Mouse (Mus musculus) limb, embryonic 14.5 days (tissue): ENCODE data around the gene Vstm2l. TPM values are rescaled to one million over a fixed set of nuclear protein-coding genes. Genes with fewer than 3 reads are reported as not detected.
A peak's percentile ranks its signal among the peaks of the same experiment; 100 is the strongest.

Experiments used
- ATAC-seq: fragments of 200-750 bp; cut with Nextera tagmentation; 2 replicates; pipeline ENCODE4 v1.8.0; 2017; ENCODE audit warnings: low read depth, moderate number of reproducible peaks, moderate TSS enrichment; ENCODE audit not compliant: low FRiP score
- DNase-seq: peaks from one replicate; pipeline ENCODE4 v3.0.0-alpha.2; 2015; ENCODE audit warnings: low spot score
- H3K27ac ChIP-seq: fragments of 300-500 bp; sonication (generic); replicated peaks from 2 replicates; pipeline ENCODE4 v1.5.1; 2014; ENCODE audit warnings: low read depth, mild to moderate bottlenecking, low read length, moderate library complexity, mixed read lengths
- H3K27me3 ChIP-seq: fragments of 300-500 bp; sonication (generic); 2 replicates; pipeline ENCODE4 v1.6.1; 2014; ENCODE audit warnings: low read length, mixed read lengths; ENCODE audit not compliant: control insufficient read depth, insufficient read depth
- H3K36me3 ChIP-seq: fragments of 300-500 bp; sonication (generic); 2 replicates; pipeline ENCODE4 v1.6.1; 2014; ENCODE audit warnings: mild to moderate bottlenecking, low read length, moderate library complexity, mixed read lengths; ENCODE audit not compliant: control insufficient read depth, insufficient read depth
- H3K4me1 ChIP-seq: fragments of 300-500 bp; sonication (generic); 2 replicates; pipeline ENCODE4 v1.6.1; 2014; ENCODE audit warnings: antibody characterized with exemption, low read length, mixed read lengths; ENCODE audit not compliant: control insufficient read depth, insufficient read depth
- H3K4me2 ChIP-seq: fragments of 300-500 bp; sonication (generic); replicated peaks from 2 replicates; pipeline ENCODE4 v1.6.1; 2014; ENCODE audit warnings: low read depth, mild to moderate bottlenecking, low read length, moderate library complexity; ENCODE audit not compliant: severe bottlenecking
- H3K4me3 ChIP-seq: fragments of 300-500 bp; sonication (generic); replicated peaks from 2 replicates; pipeline ENCODE4 v1.5.1; 2014; ENCODE audit warnings: low read length
- H3K9ac ChIP-seq: fragments of 300-500 bp; sonication (generic); 2 replicates; pipeline ENCODE4 v1.6.1; 2014; ENCODE audit warnings: mild to moderate bottlenecking, low read depth, low read length, moderate library complexity; ENCODE audit not compliant: severe bottlenecking
- H3K9me3 ChIP-seq: fragments of 300-500 bp; sonication (generic); 2 replicates; pipeline ENCODE4 v1.6.1; 2016; ENCODE audit warnings: low read length; ENCODE audit not compliant: control insufficient read depth
- POLR2A ChIP-seq: fragments of 200-500 bp; IDR thresholded peaks from 2 replicates; pipeline ENCODE4 v1.8.0; 2012; ENCODE audit warnings: inconsistent platforms, mild to moderate bottlenecking, moderate library complexity, borderline replicate concordance; ENCODE audit not compliant: insufficient read depth, insufficient read length; ENCODE audit errors: extremely low read depth
- WGBS: fragments of 180-500 bp; shearing (Covaris S2); extraction: QIAGEN DNeasy Blood & Tissue Kit; methylation state at CpG from one replicate; pipeline ENCODE4 v1.1.7; 2014; 5-methylcytosine and 5-hydroxymethylcytosine counted together
- polyA plus RNA-seq, 2 experiments: library from polyadenylated mRNA; depleted of rRNA in 1 of 2; stranded (reverse) in 1 of 2; unstranded in 1 of 2; fragments of >200 nt; fragmentation: Nextera tagmentation in 1 of 2; extraction: Ambion mirVana in 1 of 2; gene quantifications; 2 replicates each; pipeline versions ENCODE4 v1.2.1 to v1.2.3; 2012 to 2014

Vstm2l gene
- polyA plus RNA-seq, 2 experiments, result 0.83 TPM; not detected in 1

DNA sequence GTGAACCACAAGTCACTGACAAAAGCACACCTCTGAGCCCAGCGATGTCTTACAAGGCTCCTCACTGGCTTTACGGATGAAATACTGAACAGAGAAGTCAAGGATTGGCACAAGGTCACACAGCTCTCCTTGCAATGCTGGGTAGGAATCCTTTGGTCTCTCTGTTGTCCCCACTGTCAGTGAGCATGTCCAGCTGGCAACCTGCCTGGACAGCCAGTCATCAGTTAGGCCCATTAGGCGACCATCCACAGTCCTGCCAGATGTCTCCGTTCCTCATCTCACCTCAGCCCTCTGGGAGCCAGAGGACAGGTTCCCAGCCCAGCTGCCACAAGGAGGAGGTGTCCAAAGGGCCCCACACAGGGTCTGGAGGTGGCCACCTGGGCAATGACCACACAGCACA is 17.3 kb upstream of the Vstm2l start:
- H3K4me1 ChIP-seq, result no peaks in the 10 kb centered on the region
- ATAC-seq (no peak), DNase-seq (no peak)
- no peak overlapping the region for H3K9ac ChIP-seq
- no peaks in the 10 kb centered on the region for H3K9me3 ChIP-seq
- no peak overlapping the region for H3K4me2 ChIP-seq
- no peak for TF ChIP-seq POLR2A
- H3K27ac ChIP-seq, result no peak overlapping the region
- no peaks in the 10 kb centered on the region for H3K27me3 ChIP-seq
- 78% methylated on average over 4 of the region's 4 CpGs for WGBS
- H3K4me3 ChIP-seq, result no peak overlapping the region
- no peaks in the 10 kb centered on the region for H3K36me3 ChIP-seq

DNA sequence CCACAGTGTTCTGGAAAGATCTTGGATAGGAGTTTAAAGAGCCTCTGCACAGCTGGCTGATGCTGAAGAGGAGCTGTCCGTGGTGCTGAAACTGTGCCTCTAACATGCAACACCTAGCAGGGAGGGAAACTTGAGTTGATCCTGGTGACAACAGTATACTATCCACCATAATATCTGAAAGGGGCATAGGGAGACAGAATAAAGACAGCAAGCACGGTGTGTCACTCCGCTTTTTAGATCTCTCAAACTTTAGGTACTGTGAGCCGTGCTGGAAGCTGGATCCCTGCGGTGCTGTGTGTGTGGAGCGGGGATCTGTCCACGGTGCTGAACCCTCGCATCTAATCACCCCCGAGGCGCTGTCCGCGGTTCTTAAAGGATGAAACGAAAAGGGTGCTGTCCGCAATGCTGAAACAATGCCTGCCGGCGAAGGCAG is 1.2 kb upstream of the Vstm2l start:
- no peak overlapping the region for H3K27ac ChIP-seq
- H3K36me3 ChIP-seq, result no peaks in the 10 kb centered on the region
- H3K9ac ChIP-seq, result no peak overlapping the region
- peak; percentile 79 for ATAC-seq
- no peaks in the 10 kb centered on the region for H3K9me3 ChIP-seq
- peak; percentile 92 for DNase-seq
- H3K4me1 ChIP-seq, result 0 out of 2 replicates have a peak, but pooled peaks cover 6% of the 10 kb centered on the region
- H3K4me2 ChIP-seq, result no peak overlapping the region
- peaks cover 42% of the 10 kb centered on the region for H3K27me3 ChIP-seq
- under 1% methylated on average over 16 of the region's 16 CpGs for WGBS
- TF ChIP-seq POLR2A, result no peak
- H3K4me3 ChIP-seq, result no peak overlapping the region

DNA sequence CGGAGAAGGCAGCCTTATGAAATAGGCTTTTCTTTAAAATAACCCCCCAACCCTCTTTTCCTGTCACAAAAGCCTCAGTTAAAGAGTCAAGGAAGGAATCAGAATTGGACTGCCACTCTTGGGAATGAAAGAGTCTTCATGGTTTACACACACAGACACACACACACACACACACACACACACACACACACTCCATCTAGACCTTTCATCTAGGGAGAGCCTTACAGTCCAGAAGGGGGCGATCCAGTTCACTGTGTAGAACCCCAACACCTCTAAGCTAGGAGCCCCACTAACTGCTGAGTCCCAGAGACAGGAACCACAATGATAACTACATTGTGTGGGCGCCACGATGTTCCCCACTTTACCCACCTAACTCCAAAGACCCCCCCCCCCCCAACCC is 748 bp upstream of the Vstm2l start:
- no peak for TF ChIP-seq POLR2A
- DNase-seq, result no peak
- no peak for ATAC-seq
- H3K4me2 ChIP-seq, result no peak overlapping the region
- H3K4me3 ChIP-seq, result no peak overlapping the region
- peaks cover 44% of the 10 kb centered on the region for H3K27me3 ChIP-seq
- H3K27ac ChIP-seq, result no peak overlapping the region
- WGBS, result 6% methylated on average over 4 of the region's 4 CpGs
- H3K9ac ChIP-seq, result no peak overlapping the region
- no peaks in the 10 kb centered on the region for H3K9me3 ChIP-seq
- H3K4me1 ChIP-seq, result 0 out of 2 replicates have a peak, but pooled peaks cover 6% of the 10 kb centered on the region
- H3K36me3 ChIP-seq, result no peaks in the 10 kb centered on the region

- Histone ChIP-seq H3K36me3 (no peaks in the 10 kb centered on the region), H3K27me3 (peaks cover 46% of the 10 kb centered on the region), H3K9ac (no peak overlapping the region), H3K4me1 (0 out of 2 replicates have a peak, but pooled peaks cover 6% of the 10 kb centered on the region), H3K27ac (no peak overlapping the region), H3K4me2 (peak overlapping the region; percentile 47), H3K4me3 (peak overlapping the region; percentile 26), H3K9me3 (no peaks in the 10 kb centered on the region)
- no peak for TF ChIP-seq POLR2A
- DNase-seq (no peak), ATAC-seq (no peak)
- WGBS, result 46% methylated on average over 38 of the region's 43 CpGs
Observed at GRCm38 (mm10) chr2:157914889-157915517, 550 bp downstream of the Vstm2l start.

DNA sequence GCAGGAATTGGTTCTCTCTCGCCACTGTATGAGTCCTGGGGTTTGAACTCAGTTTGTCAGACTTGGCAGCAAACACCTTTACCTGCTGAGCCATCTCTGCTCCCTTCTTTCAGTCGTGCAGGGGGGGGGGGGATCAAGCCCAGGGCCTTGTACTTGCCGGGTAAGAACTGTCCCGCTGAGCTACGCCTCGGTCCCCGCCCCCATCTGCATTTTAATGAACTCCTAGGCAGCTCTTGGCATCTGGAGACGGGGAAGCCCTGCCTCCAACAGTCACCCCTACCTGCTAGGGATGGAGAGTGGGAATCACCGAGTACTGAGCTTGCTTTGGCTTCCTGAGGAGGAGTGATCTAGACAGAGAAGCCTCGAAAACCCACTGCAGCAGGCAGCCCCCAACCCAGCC is 4.1 kb downstream of the Vstm2l start:
- H3K9me3 ChIP-seq, result no peaks in the 10 kb centered on the region
- no peak for TF ChIP-seq POLR2A
- 8% methylated on average over 10 of the region's 10 CpGs for WGBS
- H3K4me3 ChIP-seq, result no peak overlapping the region
- 0 out of 2 replicates have a peak, but pooled peaks cover 10% of the 10 kb centered on the region for H3K4me1 ChIP-seq
- no peaks in the 10 kb centered on the region for H3K36me3 ChIP-seq
- H3K27me3 ChIP-seq, result peaks cover 44% of the 10 kb centered on the region
- DNase-seq (no peak), ATAC-seq (no peak)
- H3K4me2 ChIP-seq, result no peak overlapping the region
- H3K9ac ChIP-seq, result no peak overlapping the region
- H3K27ac ChIP-seq, result no peak overlapping the region
